Mouse (Mus musculus) embryonic facial prominence, embryonic 15.5 days (tissue): ENCODE measurements around the gene Pcnp. TPM values are rescaled to one million over a fixed set of nuclear protein-coding genes. Genes with fewer than 3 reads are reported as not detected.

Source experiments
- ATAC-seq: fragments of 200-750 bp; cut with Nextera tagmentation; 2 replicates; pipeline ENCODE4 v1.8.0; 2017; ENCODE audit warnings: low read depth, moderate TSS enrichment; ENCODE audit not compliant: insufficient number of reproducible peaks, low FRiP score, low TSS enrichment
- H3K27ac ChIP-seq: fragments of 300-500 bp; sonication (generic); replicated peaks from 2 replicates; pipeline ENCODE4 v1.5.1; 2015; ENCODE audit warnings: mild to moderate bottlenecking, inconsistent platforms
- H3K27me3 ChIP-seq: fragments of 300-500 bp; sonication (generic); 2 replicates; pipeline ENCODE4 v1.6.1; 2015; ENCODE audit warnings: inconsistent platforms
- H3K36me3 ChIP-seq: fragments of 300-500 bp; sonication (generic); 2 replicates; pipeline ENCODE4 v1.6.1; 2015; ENCODE audit warnings: mild to moderate bottlenecking, inconsistent platforms
- H3K4me1 ChIP-seq: fragments of 300-500 bp; sonication (generic); 2 replicates; pipeline ENCODE4 v1.6.1; 2015; ENCODE audit warnings: inconsistent platforms
- H3K4me2 ChIP-seq: fragments of 300-500 bp; sonication (generic); replicated peaks from 2 replicates; pipeline ENCODE4 v1.6.1; 2015; ENCODE audit warnings: mild to moderate bottlenecking, inconsistent platforms
- H3K4me3 ChIP-seq: fragments of 300-500 bp; sonication (generic); replicated peaks from 2 replicates; pipeline ENCODE4 v1.5.1; 2015; ENCODE audit warnings: mild to moderate bottlenecking, inconsistent platforms
- H3K9ac ChIP-seq: fragments of 300-500 bp; sonication (generic); 2 replicates; pipeline ENCODE4 v1.6.1; 2015; ENCODE audit warnings: inconsistent platforms
- H3K9me3 ChIP-seq: fragments of 300-500 bp; sonication (generic); replicated peaks from 2 replicates; pipeline ENCODE4 v1.6.1; 2016; ENCODE audit warnings: inconsistent platforms
- WGBS: fragments of 180-500 bp; shearing (Covaris S2); methylation state at CpG from one replicate; pipeline ENCODE4 v1.1.7; 2015; 5-methylcytosine and 5-hydroxymethylcytosine counted together
- polyA plus RNA-seq: library from polyadenylated mRNA; unstranded; fragments of >200 nt; fragmentation: Nextera tagmentation; extraction: Ambion mirVana; gene quantifications from 2 replicates; pipeline ENCODE4 v1.2.1, GENCODE M21; 2015

The Pcnp gene
- polyA plus RNA-seq, 1 experiment from 2014 or later = 211 TPM

- under 1% methylated on average over 62 of the region's 62 CpGs for WGBS
- Histone ChIP-seq H3K36me3 (peaks cover 23% of the 10 kb centered on the region), H3K9me3 (no peaks in the 10 kb centered on the region), H3K4me1 (peaks cover 15% of the 10 kb centered on the region), H3K9ac (peak overlapping the region; percentile 85), H3K4me2 (peak overlapping the region; percentile 62), H3K4me3 (peak overlapping the region; percentile 79), H3K27ac (peak overlapping the region; percentile 83), H3K27me3 (no peaks in the 10 kb centered on the region)
- peak; percentile 84 for ATAC-seq
These were observed 602 bp downstream of the Pcnp start for GRCm38 (mm10) chr16:56028722-56029551.

DNA sequence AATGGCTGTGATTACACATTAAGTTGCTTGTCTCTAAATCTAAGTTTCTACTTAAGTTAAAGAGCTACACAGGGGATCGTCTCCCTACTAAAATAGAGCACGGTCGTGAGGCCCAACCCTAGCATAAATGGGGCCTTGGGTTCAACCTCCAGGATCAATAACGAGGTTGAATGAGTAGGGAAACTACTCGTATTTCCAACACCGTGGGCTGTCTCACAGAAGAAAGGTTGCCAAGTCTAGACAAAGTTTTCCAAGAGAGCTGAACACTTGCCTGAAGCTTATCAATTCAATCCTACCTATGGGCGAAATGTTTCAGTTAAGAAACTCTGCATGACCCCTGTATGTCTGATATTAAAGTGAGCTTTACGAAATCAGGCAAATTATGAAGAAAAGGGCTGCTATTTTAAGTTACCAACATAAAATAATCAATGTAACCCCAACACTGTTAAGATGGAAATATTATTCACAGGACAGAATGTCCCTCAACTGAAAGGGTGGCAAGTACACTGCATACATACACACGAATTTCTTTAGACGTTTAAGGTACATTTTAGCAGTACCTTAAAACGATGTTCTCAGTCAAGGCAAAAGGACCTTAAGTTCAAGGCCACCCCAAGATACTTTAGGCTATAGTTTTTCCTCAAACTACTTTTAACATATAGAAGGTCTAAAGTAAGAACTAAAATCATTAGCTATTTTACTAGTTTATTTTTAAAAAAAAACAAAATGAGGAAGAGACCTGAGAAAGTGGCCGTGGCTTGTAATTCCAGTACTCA lies 1.5 kb downstream of the Pcnp start:
- no peak for ATAC-seq
- H3K9ac ChIP-seq = 0 out of 2 replicates have a peak overlapping the region, but pooled peaks have one; percentile 85
- H3K9me3 ChIP-seq = no peaks in the 10 kb centered on the region
- no peak overlapping the region for H3K27ac ChIP-seq
- peak overlapping the region; percentile 62 for H3K4me2 ChIP-seq
- H3K36me3 ChIP-seq = peaks cover 18% of the 10 kb centered on the region
- H3K27me3 ChIP-seq = no peaks in the 10 kb centered on the region
- peaks cover 15% of the 10 kb centered on the region for H3K4me1 ChIP-seq
- peak overlapping the region; percentile 79 for H3K4me3 ChIP-seq
- WGBS = 34% methylated on average over 12 of the region's 12 CpGs

GRCm38 (mm10) chr16:56019660-56020059 lies 9.9 kb downstream of the Pcnp start:
- ATAC-seq = no peak
- no peak overlapping the region for H3K4me3 ChIP-seq
- no peak overlapping the region for H3K4me2 ChIP-seq
- H3K36me3 ChIP-seq = peaks cover 49% of the 10 kb centered on the region
- no peaks in the 10 kb centered on the region for H3K4me1 ChIP-seq
- no peaks in the 10 kb centered on the region for H3K9me3 ChIP-seq
- no peak overlapping the region for H3K9ac ChIP-seq
- 98% methylated on average over 7 of the region's 7 CpGs for WGBS
- H3K27ac ChIP-seq = no peak overlapping the region
- no peaks in the 10 kb centered on the region for H3K27me3 ChIP-seq

GRCm38 (mm10) chr16:56014076-56014475 lies 15.5 kb downstream of the Pcnp start:
- no peaks in the 10 kb centered on the region for H3K4me1 ChIP-seq
- WGBS = 86% methylated on average over 7 of the region's 7 CpGs
- H3K27ac ChIP-seq = no peak overlapping the region
- no peak overlapping the region for H3K4me2 ChIP-seq
- H3K36me3 ChIP-seq = peaks cover 48% of the 10 kb centered on the region
- H3K9ac ChIP-seq = no peak overlapping the region
- no peaks in the 10 kb centered on the region for H3K9me3 ChIP-seq
- no peak for ATAC-seq
- no peaks in the 10 kb centered on the region for H3K27me3 ChIP-seq
- no peak overlapping the region for H3K4me3 ChIP-seq

DNA sequence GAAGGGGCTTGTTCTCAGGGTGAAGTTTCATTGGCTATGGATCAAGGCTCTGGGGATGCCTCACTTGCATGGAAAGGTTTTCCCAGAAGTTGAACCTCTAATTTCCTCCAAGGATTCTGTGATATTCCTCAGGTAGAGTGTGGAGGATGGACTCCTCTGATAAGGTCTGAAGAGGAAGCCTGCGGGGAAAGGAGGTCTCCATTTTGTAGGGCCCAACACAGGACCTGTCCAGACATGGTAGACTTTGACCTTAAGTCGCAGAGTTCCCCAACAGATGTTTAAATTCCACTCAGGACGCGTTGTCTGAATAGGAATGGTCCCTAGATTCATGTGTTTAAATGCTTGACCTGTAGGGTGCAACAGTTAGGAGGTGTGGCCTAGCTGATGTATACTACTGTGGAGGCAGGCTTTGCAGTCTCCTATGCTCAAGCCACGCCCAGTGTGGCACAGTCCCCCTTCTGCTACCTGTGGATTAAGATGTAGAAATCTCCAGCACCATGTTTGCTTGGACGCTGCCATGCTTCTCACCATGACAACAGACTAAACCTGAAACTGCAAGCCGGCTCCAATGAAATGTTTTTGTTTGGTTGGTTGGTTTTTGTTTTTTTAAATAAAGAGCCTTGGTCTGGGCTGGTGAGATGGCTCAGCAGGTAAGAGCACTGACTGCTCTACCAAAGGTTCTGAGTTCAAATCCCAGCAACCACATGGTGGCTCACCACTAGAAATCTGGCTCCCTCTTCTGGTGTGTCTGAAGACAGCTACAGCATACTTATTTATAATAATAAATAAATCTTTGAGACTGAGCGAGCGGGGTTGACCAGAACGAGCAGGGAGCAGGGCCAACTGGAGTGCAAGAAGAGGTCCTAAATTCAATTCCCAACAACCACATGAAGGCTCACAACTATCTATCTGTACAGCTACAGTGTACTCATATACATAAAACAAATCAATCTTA lies 16.5 kb downstream of the Pcnp start:
- 91% methylated on average over 10 of the region's 10 CpGs for WGBS
- peaks cover 41% of the 10 kb centered on the region for H3K36me3 ChIP-seq
- no peak for ATAC-seq

DNA sequence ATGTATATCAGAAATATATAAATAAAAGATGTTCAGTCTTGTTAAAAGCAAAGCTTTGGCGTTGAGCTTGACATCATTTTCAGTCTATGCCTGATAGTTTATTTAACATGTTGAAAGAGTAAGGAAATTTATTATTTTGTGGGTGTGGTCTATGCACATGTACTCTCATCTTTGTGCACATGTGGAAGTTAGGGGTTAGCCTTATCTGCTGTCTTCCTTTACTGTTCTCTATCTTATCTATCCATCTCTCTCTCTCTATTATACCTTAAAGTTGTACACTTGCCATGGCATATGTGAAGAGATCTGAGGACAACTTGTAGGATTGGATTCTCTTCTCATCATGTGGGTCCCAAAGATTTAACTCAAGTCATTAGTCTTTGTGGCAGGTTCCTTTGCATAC lies 20.7 kb downstream of the Pcnp start:
- H3K9ac ChIP-seq = no peak overlapping the region
- no peak for ATAC-seq
- 96% methylated on average over 1 of the region's 1 CpGs for WGBS
- H3K27ac ChIP-seq = no peak overlapping the region
- no peaks in the 10 kb centered on the region for H3K27me3 ChIP-seq
- no peaks in the 10 kb centered on the region for H3K9me3 ChIP-seq
- H3K4me2 ChIP-seq = no peak overlapping the region
- peaks cover 45% of the 10 kb centered on the region for H3K36me3 ChIP-seq
- H3K4me1 ChIP-seq = no peaks in the 10 kb centered on the region
- H3K4me3 ChIP-seq = no peak overlapping the region

More for the DNA sequence above, 16.5 kb downstream of the Pcnp start:
- Histone ChIP-seq H3K27me3 (no peaks in the 10 kb centered on the region), H3K4me2 (no peak overlapping the region), H3K27ac (no peak overlapping the region), H3K4me3 (no peak overlapping the region), H3K9me3 (no peaks in the 10 kb centered on the region), H3K9ac (no peak overlapping the region), H3K4me1 (no peaks in the 10 kb centered on the region)

DNA sequence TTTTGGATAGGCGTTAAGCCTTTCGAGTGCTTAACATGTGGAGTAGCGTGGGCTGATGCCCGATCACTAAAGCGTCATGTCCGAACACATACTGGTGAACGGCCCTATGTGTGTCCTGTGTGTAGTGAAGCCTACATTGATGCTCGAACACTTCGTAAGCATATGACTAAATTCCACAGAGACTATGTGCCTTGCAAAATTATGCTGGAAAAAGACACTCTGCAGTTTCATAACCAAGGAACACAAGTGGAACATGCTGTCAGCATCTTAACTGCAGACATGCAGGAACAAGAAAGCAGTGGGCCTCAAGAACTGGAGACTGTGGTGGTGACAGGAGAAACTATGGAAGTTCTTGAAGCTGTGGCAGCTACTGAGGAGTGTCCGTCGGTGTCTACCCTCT lies 22.7 kb downstream of the Pcnp start:
- Histone ChIP-seq H3K27ac (no peak overlapping the region), H3K9me3 (no peaks in the 10 kb centered on the region), H3K27me3 (no peaks in the 10 kb centered on the region), H3K36me3 (peaks cover 47% of the 10 kb centered on the region), H3K4me1 (no peaks in the 10 kb centered on the region), H3K4me3 (no peak overlapping the region), H3K9ac (no peak overlapping the region), H3K4me2 (no peak overlapping the region)
- 95% methylated on average over 11 of the region's 11 CpGs for WGBS
- ATAC-seq = no peak

GRCm38 (mm10) chr16:55994235-55994634 lies 35.3 kb downstream of the Pcnp start:
- no peak for ATAC-seq
- H3K27me3 ChIP-seq = no peaks in the 10 kb centered on the region
- no peak overlapping the region for H3K9ac ChIP-seq
- H3K27ac ChIP-seq = no peak overlapping the region
- no peaks in the 10 kb centered on the region for H3K4me1 ChIP-seq
- no peak overlapping the region for H3K4me3 ChIP-seq
- H3K36me3 ChIP-seq = peaks cover 33% of the 10 kb centered on the region
- 84% methylated on average over 2 of the region's 2 CpGs for WGBS
- no peak overlapping the region for H3K4me2 ChIP-seq
- no peaks in the 10 kb centered on the region for H3K9me3 ChIP-seq

DNA sequence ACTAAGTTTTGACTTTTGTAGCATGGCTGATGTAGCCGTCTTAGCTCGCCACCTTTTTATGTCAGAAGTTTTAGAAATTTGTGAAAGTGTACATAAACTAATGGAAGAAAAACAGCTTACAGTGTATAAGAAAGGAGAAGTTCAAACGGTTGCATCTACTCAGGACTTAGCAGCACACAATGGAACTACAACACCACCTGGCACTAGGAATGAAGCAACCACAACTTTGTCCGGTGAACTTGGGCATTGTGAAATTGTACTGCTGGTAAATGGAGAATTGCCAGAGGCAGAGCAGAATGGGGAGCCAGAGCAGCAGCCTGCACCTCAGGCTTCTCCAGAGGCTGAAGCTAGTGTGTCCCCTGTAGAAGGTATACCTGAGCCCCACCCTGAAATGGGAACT lies 39.2 kb downstream of the Pcnp start:
- H3K4me1 ChIP-seq = no peaks in the 10 kb centered on the region
- no peak overlapping the region for H3K9ac ChIP-seq
- no peak overlapping the region for H3K4me2 ChIP-seq
- H3K27me3 ChIP-seq = no peaks in the 10 kb centered on the region
- H3K27ac ChIP-seq = no peak overlapping the region
- H3K36me3 ChIP-seq = peaks cover 39% of the 10 kb centered on the region
- ATAC-seq = no peak
- 93% methylated on average over 4 of the region's 4 CpGs for WGBS
- H3K9me3 ChIP-seq = no peaks in the 10 kb centered on the region
- H3K4me3 ChIP-seq = no peak overlapping the region

DNA sequence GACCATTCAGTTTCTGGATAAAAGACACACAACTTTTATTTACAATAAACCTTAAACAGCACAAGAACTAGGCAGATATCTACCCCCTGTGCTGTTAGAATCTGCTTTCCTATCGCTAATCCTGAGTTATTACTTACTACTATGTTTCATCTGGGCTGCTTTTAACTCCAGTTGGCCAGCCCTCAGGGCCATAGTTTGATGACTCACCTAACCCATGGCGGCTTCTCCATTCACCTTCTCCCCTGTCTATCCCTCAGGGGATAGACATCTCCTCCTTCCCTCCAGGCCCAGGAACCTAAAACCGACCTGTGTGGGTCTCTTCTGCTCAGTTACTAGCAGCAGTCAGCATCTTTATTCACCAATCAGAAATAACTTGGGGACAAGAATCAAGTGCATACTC lies 43.5 kb downstream of the Pcnp start:
- peaks cover 36% of the 10 kb centered on the region for H3K36me3 ChIP-seq
- WGBS = 88% methylated on average over 3 of the region's 3 CpGs

DNA sequence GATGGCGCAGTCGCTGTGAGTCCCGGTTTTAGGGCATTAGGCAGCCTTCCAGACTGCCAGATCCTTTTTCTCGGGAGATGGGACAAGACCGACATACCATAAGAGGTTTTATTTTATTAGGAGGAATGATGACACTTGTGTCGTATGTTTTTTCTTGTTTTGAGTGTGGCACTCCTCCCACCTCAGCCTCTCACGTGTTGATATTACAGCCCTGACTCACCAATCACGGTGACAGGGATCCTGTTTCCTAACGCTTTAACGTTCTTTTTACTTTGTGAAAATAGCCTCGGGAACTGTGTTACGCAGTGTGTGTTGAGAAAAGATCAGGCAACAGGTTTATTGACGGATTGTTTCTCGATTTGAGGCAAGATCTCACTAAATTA lies 54.6 kb downstream of the Pcnp start:
- ATAC-seq = no peak
- H3K9me3 ChIP-seq = no peaks in the 10 kb centered on the region
- H3K36me3 ChIP-seq = peaks cover 29% of the 10 kb centered on the region
- peaks cover 25% of the 10 kb centered on the region for H3K4me1 ChIP-seq
- H3K9ac ChIP-seq = peak overlapping the region; percentile 90
- no peaks in the 10 kb centered on the region for H3K27me3 ChIP-seq
- peak overlapping the region; percentile 80 for H3K4me2 ChIP-seq
- WGBS = 3% methylated on average over 14 of the region's 14 CpGs
- peak overlapping the region; percentile 100 for H3K4me3 ChIP-seq
- peak overlapping the region; percentile 95 for H3K27ac ChIP-seq

More for the DNA sequence above, 43.5 kb downstream of the Pcnp start:
- Histone ChIP-seq H3K27ac (no peak overlapping the region), H3K4me3 (no peak overlapping the region), H3K27me3 (no peaks in the 10 kb centered on the region), H3K4me2 (no peak overlapping the region), H3K9ac (no peak overlapping the region), H3K9me3 (no peaks in the 10 kb centered on the region), H3K4me1 (no peaks in the 10 kb centered on the region)
- ATAC-seq = no peak
